Mouse (Mus musculus) adrenal gland, postnatal 36 days (tissue): ENCODE data around the gene Vmn1r6. TPM values are rescaled to one million over a fixed set of nuclear protein-coding genes. Genes with fewer than 3 reads are reported as not detected.
"Not testable (repeated sequence)": the region's sequence is repeated elsewhere in the genome, so short reads cannot be mapped to it uniquely, and the experiment has no call there.

ENCODE experiments used
- DNase-seq, 2 experiments: peaks; one replicate each; pipeline ENCODE4 v3.0.0; 2021; ENCODE audit warnings: mixed read lengths in 1 of 2
- long read RNA-seq, 2 experiments: library from polyadenylated mRNA; stranded (forward); transcript quantifications; one replicate each; pipeline ENCODE4 v2.0.0; 2021; ENCODE audit warnings: borderline sequencing depth in 2 of 2
- total RNA-seq, 2 experiments: library from RNA; stranded (reverse); gene quantifications; 2 replicates each; pipeline ENCODE4 v1.2.3; 2021

The Vmn1r6 gene
- total RNA-seq: not detected
- long read RNA-seq, experiment 1: 0 reads
- long read RNA-seq, experiment 2: 0 reads

DNA sequence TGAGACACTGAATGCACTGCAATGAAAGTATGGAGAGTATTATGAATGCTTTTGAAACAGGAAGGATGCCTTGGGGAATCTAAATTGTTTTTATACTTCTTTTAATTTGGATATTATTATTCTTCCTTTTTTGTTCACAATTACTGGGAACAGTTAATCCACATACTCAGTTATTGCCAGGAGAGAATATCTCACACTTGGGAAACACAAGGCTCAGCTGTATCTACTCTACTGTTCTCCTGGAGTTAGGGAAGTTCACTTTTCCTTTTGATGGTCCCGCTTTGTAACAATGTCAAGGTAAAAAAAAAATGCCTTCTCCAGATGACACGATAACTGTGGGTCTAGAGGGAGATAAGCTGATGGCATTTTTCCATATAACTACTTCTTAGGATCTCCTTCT is at the start of gene Vmn1r6:
TSS of gene Vmn1r6 (plus strand) at position 301 of the 400 bp plus-strand sequence.
- DNase-seq: no peak

DNA sequence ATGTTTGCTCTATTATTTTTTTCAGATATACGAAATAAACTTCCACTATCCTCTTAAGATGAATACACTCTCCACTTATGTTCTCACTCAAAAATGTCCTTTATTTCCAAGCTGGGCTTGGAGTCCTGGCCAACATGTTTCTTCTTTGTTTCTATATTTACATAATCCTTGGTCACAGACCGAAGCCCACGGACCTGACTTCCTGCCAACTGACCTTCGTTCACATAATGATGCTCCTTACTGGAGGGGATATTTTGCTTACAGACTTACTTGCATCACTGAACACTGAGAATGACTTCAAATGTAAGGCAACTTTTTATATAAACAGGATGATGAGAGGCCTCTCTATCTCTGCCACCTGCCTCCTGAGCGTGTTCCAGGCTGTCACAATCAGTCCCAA is 40.6 kb upstream of the Vmn1r6 start:
- DNase-seq: no peak

DNA sequence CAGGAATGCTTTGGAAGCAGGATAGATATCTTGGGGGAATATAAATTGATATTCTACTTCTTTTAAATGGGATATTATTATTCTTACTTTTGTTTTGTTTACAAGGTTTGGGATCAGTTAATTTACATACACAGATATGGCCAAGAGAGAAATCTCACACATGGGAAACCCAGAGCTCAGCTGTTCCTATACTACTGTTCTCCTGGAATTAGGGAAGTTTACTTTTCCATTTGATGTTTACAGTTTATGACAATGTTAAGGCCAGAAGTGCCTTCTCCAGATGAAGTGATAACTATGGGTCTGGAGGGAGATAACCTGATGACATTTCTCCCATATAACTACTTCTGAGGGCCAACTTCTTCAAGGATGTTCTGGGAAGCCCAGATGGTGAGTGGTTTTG is 27.1 kb upstream of the Vmn1r6 start, which contains the start of gene Vmn1r5:
TSS of gene Vmn1r5 (plus strand) at position 301 of the 400 bp plus-strand sequence.
- no peak for DNase-seq

DNA sequence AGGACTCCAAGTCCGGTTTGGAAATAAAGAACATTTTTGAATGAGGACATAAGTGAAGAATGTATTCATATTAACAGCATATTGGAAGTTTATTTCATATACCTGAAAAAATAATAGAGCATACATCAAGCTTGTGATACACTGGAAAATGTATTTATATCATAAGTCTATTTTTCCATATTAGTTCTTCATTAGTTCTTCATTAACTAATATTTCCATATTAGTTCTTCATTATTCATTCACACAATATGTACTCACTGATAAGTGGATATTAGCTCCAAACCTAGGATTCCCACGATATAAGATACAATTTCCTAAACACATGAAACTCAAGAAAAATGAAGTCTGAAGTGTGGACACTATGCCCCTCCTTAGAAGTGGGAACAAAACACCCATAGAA is 28.2 kb downstream of the Vmn1r6 start, which contains the start of gene Vmn1r7:
TSS of gene Vmn1r7 (minus strand) at position 101 of the 400 bp plus-strand sequence.
- not testable (repeated sequence) for DNase-seq

DNA sequence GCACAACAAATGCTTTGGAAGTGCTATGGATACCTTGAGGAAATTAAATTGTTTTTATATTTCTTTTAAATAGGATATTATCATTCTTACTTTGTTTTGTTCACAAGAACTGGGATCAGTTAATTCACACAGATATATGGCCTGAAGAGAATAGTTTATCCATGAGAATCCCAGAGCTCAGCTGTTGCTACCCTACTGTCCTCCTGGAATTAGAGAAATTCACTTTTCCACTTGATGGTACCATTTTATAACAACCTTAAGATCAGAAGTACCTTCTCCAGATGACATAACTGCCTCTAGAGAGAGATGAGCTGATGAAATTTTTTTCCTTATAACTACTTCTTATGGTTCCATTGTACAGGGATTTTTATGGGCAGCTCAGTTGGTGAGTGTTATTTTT is 34.9 kb downstream of the Vmn1r6 start, which contains the start of gene Vmn1r8:
TSS of gene Vmn1r8 (plus strand) at position 301 of the 400 bp plus-strand sequence.
- DNase-seq: no peak

DNA sequence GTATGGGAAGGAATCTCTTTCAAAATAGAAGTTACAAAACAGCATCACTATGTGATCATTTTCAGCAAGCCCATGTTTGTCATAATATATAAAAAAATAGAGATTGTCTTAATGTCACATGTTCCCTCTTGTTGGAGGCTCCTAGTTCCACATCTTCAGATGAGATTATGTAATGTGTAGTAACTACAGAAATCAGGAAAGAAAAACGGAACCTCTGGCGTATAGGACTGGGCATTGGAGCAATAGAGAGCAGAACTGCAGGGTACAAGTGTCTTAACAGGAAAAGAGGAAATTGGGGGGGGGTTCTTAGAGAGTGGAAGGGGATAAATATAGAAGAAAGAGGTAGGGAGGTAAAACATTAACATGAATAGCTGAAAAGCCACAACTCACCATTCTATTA is 37.6 kb downstream of the Vmn1r6 start:
- DNase-seq: no peak

Other genes with a start within 250 kb of the Vmn1r6 start
- gene Kbtbd2, start 199.4 kb upstream of the Vmn1r6 start, total RNA-seq: 10 to 100 TPM; 33.6 to 36.0 TPM
- gene Fkbp9, start 165.2 kb upstream of the Vmn1r6 start, total RNA-seq: 10 to 100 TPM; 72.1 to 75.9 TPM
- 10 to 100 TPM; 23.8 to 24.1 TPM for gene Nt5c3, start 73.3 kb upstream of the Vmn1r6 start, total RNA-seq
- under 1 TPM; 0.20 to 0.40 TPM for gene Vmn1r4, start 73.2 kb upstream of the Vmn1r6 start, total RNA-seq
- not detected for gene Vmn1r5, start 27.0 kb upstream of the Vmn1r6 start, total RNA-seq
- not detected for gene Vmn1r7, start 28.1 kb downstream of the Vmn1r6 start, total RNA-seq
- not detected for gene Vmn1r8, start 35.0 kb downstream of the Vmn1r6 start, total RNA-seq
- gene Vmn1r9, start 69.5 kb downstream of the Vmn1r6 start, total RNA-seq: not detected
- gene Vmn1r10, start 112.2 kb downstream of the Vmn1r6 start, total RNA-seq: not detected
- gene Vmn1r11, start 136.2 kb downstream of the Vmn1r6 start, total RNA-seq: not detected
- not detected for gene Vmn1r12, start 159.7 kb downstream of the Vmn1r6 start, total RNA-seq
- not detected for gene Vmn1r13, start 206.0 kb downstream of the Vmn1r6 start, total RNA-seq
- gene Vmn1r14, start 234.4 kb downstream of the Vmn1r6 start, total RNA-seq: not detected